Mouse (Mus musculus) MEL (cell line): ENCODE data around the gene Ell.

ENCODE experiments used
- BHLHE40 ChIP-seq: IDR thresholded peaks from 2 replicates; pipeline ENCODE4 v1.6.1; 2012; ENCODE audit warnings: low read depth, mild to moderate bottlenecking, inconsistent platforms, low read length, improper control_type of control experiment, borderline replicate concordance
- CTCF ChIP-seq, 3 experiments: IDR thresholded peaks in 2 of 3; conservative IDR thresholded peaks in 1 of 3; 2 replicates each; pipeline ENCODE4 v1.5.1; 2011 to 2012; ENCODE audit warnings: low read length in 3 of 3, low read depth in 2 of 3, mild to moderate bottlenecking in 2 of 3, improper control_type of control experiment in 1 of 3, inconsistent platforms in 1 of 3, mixed read lengths in 1 of 3, moderate library complexity in 1 of 3; ENCODE audit not compliant: control insufficient read depth in 1 of 3, insufficient read depth in 1 of 3, poor library complexity in 1 of 3, severe bottlenecking in 1 of 3
- MEF2A ChIP-seq: IDR thresholded peaks from 2 replicates; pipeline ENCODE4 v1.6.1; 2014; ENCODE audit warnings: low read depth, mild to moderate bottlenecking, inconsistent platforms, low read length, improper control_type of control experiment; ENCODE audit not compliant: poor library complexity, insufficient replicate concordance, severe bottlenecking; ENCODE audit errors: extremely low read depth
- MYC ChIP-seq: IDR thresholded peaks from 2 replicates; pipeline ENCODE4 v1.6.1; 2011; ENCODE audit warnings: low read depth, mild to moderate bottlenecking, low read length, improper control_type of control experiment, moderate library complexity
- NELFE ChIP-seq: IDR thresholded peaks from 2 replicates; pipeline ENCODE4 v1.6.1; 2011; ENCODE audit warnings: low read depth, low read length, improper control_type of control experiment
- POLR2A ChIP-seq, 2 experiments: IDR thresholded peaks; 2 replicates each; pipeline ENCODE4 v1.6.1; 2011 to 2012; ENCODE audit warnings: low read length in 2 of 2, mild to moderate bottlenecking in 2 of 2, control low read depth in 1 of 2, improper control_type of control experiment in 1 of 2, low read depth in 1 of 2, moderate library complexity in 1 of 2; ENCODE audit not compliant: control insufficient read depth in 1 of 2, insufficient read depth in 1 of 2, poor library complexity in 1 of 2
- RCOR1 ChIP-seq: IDR thresholded peaks from 2 replicates; pipeline ENCODE4 v1.6.1; 2012; ENCODE audit warnings: low read depth, mild to moderate bottlenecking, inconsistent platforms, low read length, improper control_type of control experiment
- USF2 ChIP-seq, 2 experiments: IDR thresholded peaks; 2 replicates each; pipeline ENCODE4 v1.6.1; 2011 to 2012; ENCODE audit warnings: improper control_type of control experiment in 2 of 2, low read length in 2 of 2, borderline replicate concordance in 1 of 2, inconsistent platforms in 1 of 2, low read depth in 1 of 2, mild to moderate bottlenecking in 1 of 2; ENCODE audit not compliant: insufficient read depth in 1 of 2
- ZKSCAN1 ChIP-seq: IDR thresholded peaks from 2 replicates; pipeline ENCODE4 v1.6.1; 2012; ENCODE audit warnings: low read depth, mild to moderate bottlenecking, inconsistent platforms, low read length, improper control_type of control experiment, moderate library complexity

DNA sequence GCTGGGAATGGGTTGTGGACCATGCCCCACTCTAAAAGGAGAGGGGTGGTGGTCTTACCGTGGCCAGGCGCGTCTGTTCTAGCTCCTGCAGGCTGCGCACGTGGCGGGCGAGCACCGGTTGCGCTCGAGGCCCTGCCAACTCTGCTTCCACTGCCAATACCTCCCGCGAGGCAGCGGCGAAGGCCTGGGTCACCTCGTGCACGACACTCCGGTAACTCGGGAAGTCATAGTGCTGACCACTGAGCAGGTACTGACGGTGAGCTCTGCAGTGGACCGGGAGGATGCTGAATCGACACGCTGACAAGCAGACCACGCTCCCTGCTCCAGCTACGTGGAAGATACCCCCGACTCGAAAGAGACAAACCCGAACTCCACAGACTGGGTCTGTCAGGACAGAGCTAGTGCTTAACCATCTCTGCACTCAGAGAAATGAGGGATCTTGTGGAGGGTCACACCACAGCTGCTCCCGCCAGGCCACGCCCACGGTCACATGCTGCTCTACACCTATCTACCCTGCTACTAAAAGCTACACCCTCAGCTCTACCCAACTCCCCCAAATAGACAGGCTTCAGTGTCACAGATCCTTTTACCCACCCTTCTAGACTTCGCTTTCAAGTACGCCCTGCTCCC, 33.4 kb upstream of the Ell start:
- no peak for TF ChIP-seq MEF2A
- TF ChIP-seq CTCF (IDR thresholded peaks at IDR 0.05 in 2 of 3, conservative IDR thresholded peaks at IDR 0.05 in 1 of 3; ENCODE audit: control insufficient read depth in 1 of 3, insufficient read depth in 1 of 3, low read depth in 2 of 3, low read length in 3 of 3, poor library complexity in 1 of 3, severe bottlenecking in 1 of 3): no peak
- TF ChIP-seq POLR2A (IDR thresholded peaks at IDR 0.05; ENCODE audit: control insufficient read depth in 1 of 2, insufficient read depth in 1 of 2, low read depth in 1 of 2, low read length in 2 of 2, poor library complexity in 1 of 2): no peak; a peak in 2 of 4 replicates
- TF ChIP-seq NELFE: no peak
- TF ChIP-seq BHLHE40: no peak
- TF ChIP-seq RCOR1: no peak
- TF ChIP-seq MYC: no peak
- no peak for TF ChIP-seq ZKSCAN1
- TF ChIP-seq USF2 (IDR thresholded peaks at IDR 0.05; ENCODE audit: borderline replicate concordance in 1 of 2, insufficient read depth in 1 of 2, low read depth in 1 of 2, low read length in 2 of 2): 0 out of 4 replicates have a peak, but pooled peaks of 1 of the 2 experiments have one; percentile 28
